Mouse (Mus musculus): ENCODE measurements at regions not wholly inside any gene's neighbourhood (a gene's known extent, or its start where the extent isn't known, plus 50 kb on each side); places are given as distances from the start of the nearest gene placed in this dataset.
"Not testable (repeated sequence)": the region's sequence is repeated elsewhere in the genome, so short reads cannot be mapped to it uniquely, and the experiment has no call there.

DNA sequence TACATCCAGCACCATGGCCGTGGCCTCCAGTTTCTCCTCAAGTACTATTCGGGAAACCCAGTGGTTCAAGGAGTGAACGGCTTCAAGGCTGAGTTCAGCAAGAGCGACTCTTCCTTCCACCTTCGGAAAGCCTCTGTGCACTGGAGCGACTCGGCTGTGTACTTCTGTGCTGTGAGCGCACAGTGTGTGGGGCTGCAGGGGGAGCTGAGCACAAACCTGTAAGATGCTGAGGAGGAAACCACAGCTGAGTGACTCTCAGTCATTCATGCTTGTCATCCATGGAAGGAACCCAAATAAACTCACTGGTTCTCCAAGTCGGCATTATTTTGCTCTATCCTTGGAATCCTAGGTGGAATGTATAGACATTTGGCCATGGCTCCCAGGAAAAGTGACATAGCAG lies 297.1 kb upstream of the Olfr1507 start:
- not testable (repeated sequence) for TF ChIP-seq CTCF (IDR thresholded peaks at IDR 0.05; ENCODE audit: low read depth, low read length); POLR2A (IDR thresholded peaks at IDR 0.05; ENCODE audit: insufficient read depth, low read length); EP300 (IDR thresholded peaks at IDR 0.05; ENCODE audit: insufficient read depth, low read depth, low read length)
